Mouse (Mus musculus): ENCODE measurements around the gene Trpm7.
"Not testable (repeated sequence)": the region's sequence is repeated elsewhere in the genome, so short reads cannot be mapped to it uniquely, and the experiment has no call there.

The Trpm7 gene

GRCm38 (mm10) chr2:126875871-126876796 lies at the start of gene Trpm7:
Gene Trpm7, minus strand, starts transcription at chr2:126876230.
- DNase-seq (ENCODE audit: low spot score in 2 of 2): peak; percentile 84 to 87

GRCm38 (mm10) chr2:126920358-126921060 lies 44.5 kb upstream of the Trpm7 start:
- DNase-seq (ENCODE audit: low spot score in 2 of 2): no peak

- no peak for DNase-seq (ENCODE audit: low spot score in 2 of 2)
Measured at GRCm38 (mm10) chr2:126916236-126916635, 40.2 kb upstream of the Trpm7 start.

- DNase-seq (ENCODE audit: low spot score in 2 of 2): no peak
Measured at GRCm38 (mm10) chr2:126914096-126914495, 38.1 kb upstream of the Trpm7 start.

GRCm38 (mm10) chr2:126904162-126904561 lies 28.1 kb upstream of the Trpm7 start:
- no peak for DNase-seq (ENCODE audit: low spot score in 2 of 2)

- no peak for DNase-seq (ENCODE audit: low spot score in 2 of 2)
Measured at GRCm38 (mm10) chr2:126897511-126897910, 21.5 kb upstream of the Trpm7 start.

- no peak for DNase-seq (ENCODE audit: low spot score in 2 of 2)
Measured at GRCm38 (mm10) chr2:126896941-126897340, 20.9 kb upstream of the Trpm7 start.

- DNase-seq (ENCODE audit: low spot score in 2 of 2): no peak
Measured at GRCm38 (mm10) chr2:126894245-126894644, 18.2 kb upstream of the Trpm7 start.

GRCm38 (mm10) chr2:126892316-126892715 lies 16.3 kb upstream of the Trpm7 start:
- DNase-seq (ENCODE audit: low spot score in 2 of 2): no peak

GRCm38 (mm10) chr2:126891743-126892142 lies 15.7 kb upstream of the Trpm7 start:
- DNase-seq (ENCODE audit: low spot score in 2 of 2): no peak

- DNase-seq (ENCODE audit: low spot score in 2 of 2): no peak
Measured at GRCm38 (mm10) chr2:126887141-126887540, 11.1 kb upstream of the Trpm7 start.

GRCm38 (mm10) chr2:126885871-126886270 lies 9.8 kb upstream of the Trpm7 start:
- no peak for DNase-seq (ENCODE audit: low spot score in 2 of 2)

- not testable (repeated sequence) for DNase-seq (ENCODE audit: low spot score in 2 of 2)
Measured at GRCm38 (mm10) chr2:126882711-126883110, 6.7 kb upstream of the Trpm7 start.

GRCm38 (mm10) chr2:126877991-126878390 lies 2.0 kb upstream of the Trpm7 start:
- no peak for DNase-seq (ENCODE audit: low spot score in 2 of 2)

- DNase-seq (ENCODE audit: low spot score in 2 of 2): peak in 1 of 2 experiments; percentile 11
Measured at GRCm38 (mm10) chr2:126875516-126875835, 554 bp downstream of the Trpm7 start.

- peak in 1 of 2 experiments; percentile 11 for DNase-seq (ENCODE audit: low spot score in 2 of 2)
Measured at GRCm38 (mm10) chr2:126874809-126875515, 1.1 kb downstream of the Trpm7 start.

- DNase-seq (ENCODE audit: low spot score in 2 of 2): no peak
Measured at GRCm38 (mm10) chr2:126866301-126866700, 9.7 kb downstream of the Trpm7 start.

- DNase-seq (ENCODE audit: low spot score in 2 of 2): no peak
Measured at GRCm38 (mm10) chr2:126865501-126866199, 10.4 kb downstream of the Trpm7 start.

GRCm38 (mm10) chr2:126865026-126865425 lies 11.0 kb downstream of the Trpm7 start:
- DNase-seq (ENCODE audit: low spot score in 2 of 2): no peak

- no peak for DNase-seq (ENCODE audit: low spot score in 2 of 2)
Measured at GRCm38 (mm10) chr2:126844751-126845150, 31.3 kb downstream of the Trpm7 start.

- DNase-seq (ENCODE audit: low spot score in 2 of 2): no peak
Measured at GRCm38 (mm10) chr2:126838848-126839247, 37.2 kb downstream of the Trpm7 start.

GRCm38 (mm10) chr2:126817414-126817813 lies 58.6 kb downstream of the Trpm7 start:
- DNase-seq (ENCODE audit: low spot score in 2 of 2): no peak
